Mouse (Mus musculus) midbrain, embryonic 10.5 days (tissue): ENCODE data around the gene Stn1. TPM values are rescaled to one million over a fixed set of nuclear protein-coding genes. Genes with fewer than 3 reads are reported as not detected.

Experiments
- DNase-seq: peaks from one replicate; pipeline ENCODE4 v3.0.0-alpha.2; 2017; ENCODE audit warnings: low spot score
- H3K27ac ChIP-seq: fragments of 300-500 bp; sonication (generic); replicated peaks from 2 replicates; pipeline ENCODE4 v1.5.1; 2016; ENCODE audit warnings: mild to moderate bottlenecking
- H3K27me3 ChIP-seq: fragments of 300-500 bp; sonication (generic); 2 replicates; pipeline ENCODE4 v1.6.1; 2016; ENCODE audit warnings: low read depth, mild to moderate bottlenecking; ENCODE audit not compliant: poor library complexity, severe bottlenecking
- H3K36me3 ChIP-seq: fragments of 300-500 bp; sonication (generic); 2 replicates; pipeline ENCODE4 v1.6.1; 2016; ENCODE audit warnings: mild to moderate bottlenecking, moderate library complexity
- H3K4me1 ChIP-seq: fragments of 300-500 bp; sonication (generic); 2 replicates; pipeline ENCODE4 v1.6.1; 2016
- H3K4me3 ChIP-seq: fragments of 300-500 bp; sonication (generic); 2 replicates; pipeline ENCODE4 v1.5.1; 2016; ENCODE audit warnings: mild to moderate bottlenecking, moderate library complexity
- H3K9me3 ChIP-seq: fragments of 300-500 bp; sonication (generic); replicated peaks from 2 replicates; pipeline ENCODE4 v1.6.1; 2016; ENCODE audit warnings: mild to moderate bottlenecking
- WGBS: fragments of 180-500 bp; shearing (Covaris S2); methylation state at CpG from one replicate; pipeline ENCODE4 v1.1.7; 2016; 5-methylcytosine and 5-hydroxymethylcytosine counted together
- polyA plus RNA-seq: library from polyadenylated mRNA; unstranded; fragments of >200 nt; fragmentation: Nextera tagmentation; extraction: Ambion mirVana; gene quantifications from 2 replicates; pipeline ENCODE4 v1.2.1, GENCODE M21; 2016

The Stn1 gene
- polyA plus RNA-seq, 1 experiment from 2014 or later = 63.4 TPM

GRCm38 (mm10) chr19:47483346-47483745 is 54.0 kb downstream of the Stn1 start:
- no peak overlapping the region for H3K27ac ChIP-seq
- no peak overlapping the region for H3K4me3 ChIP-seq
- peaks cover 5% of the 10 kb centered on the region; the same call in 1 of the 2 replicates for H3K9me3 ChIP-seq
- WGBS = 84% methylated on average over 3 of the region's 3 CpGs
- no peaks in the 10 kb centered on the region for H3K27me3 ChIP-seq
- H3K36me3 ChIP-seq = no peaks in the 10 kb centered on the region
- H3K4me1 ChIP-seq = peaks cover 11% of the 10 kb centered on the region
- no peak for DNase-seq

GRCm38 (mm10) chr19:47473453-47473852 is 63.9 kb downstream of the Stn1 start:
- Histone ChIP-seq H3K36me3 (no peaks in the 10 kb centered on the region), H3K27ac (peak overlapping the region; percentile 57; the same call in 1 of the 2 replicates), H3K27me3 (no peaks in the 10 kb centered on the region; the same call in 1 of the 2 replicates), H3K4me3 (no peak overlapping the region), H3K4me1 (peaks cover 14% of the 10 kb centered on the region), H3K9me3 (no peaks in the 10 kb centered on the region)
- 94% methylated on average over 3 of the region's 3 CpGs for WGBS
- DNase-seq = no peak

- Histone ChIP-seq H3K9me3 (no peaks in the 10 kb centered on the region), H3K27me3 (no peaks in the 10 kb centered on the region; the same call in 1 of the 2 replicates), H3K36me3 (no peaks in the 10 kb centered on the region), H3K27ac (peak overlapping the region; percentile 57; the same call in 1 of the 2 replicates), H3K4me1 (peaks cover 14% of the 10 kb centered on the region), H3K4me3 (no peak overlapping the region)
- WGBS = 73% methylated on average over 15 of the region's 15 CpGs
- no peak for DNase-seq
Observed at GRCm38 (mm10) chr19:47472881-47473400, 64.4 kb downstream of the Stn1 start.

- Histone ChIP-seq H3K27me3 (no peaks in the 10 kb centered on the region; the same call in 1 of the 2 replicates), H3K4me3 (no peak overlapping the region), H3K36me3 (no peaks in the 10 kb centered on the region), H3K4me1 (peaks cover 14% of the 10 kb centered on the region), H3K9me3 (no peaks in the 10 kb centered on the region), H3K27ac (no peak overlapping the region)
- DNase-seq = no peak
- WGBS = 81% methylated on average over 4 of the region's 4 CpGs
Observed at GRCm38 (mm10) chr19:47471808-47472207, 65.5 kb downstream of the Stn1 start.

GRCm38 (mm10) chr19:47468750-47469149 is 68.6 kb downstream of the Stn1 start:
- Histone ChIP-seq H3K27ac (no peak overlapping the region), H3K4me1 (peaks cover 29% of the 10 kb centered on the region), H3K27me3 (peaks cover 8% of the 10 kb centered on the region), H3K4me3 (no peak overlapping the region), H3K9me3 (no peaks in the 10 kb centered on the region), H3K36me3 (no peaks in the 10 kb centered on the region)
- WGBS = 84% methylated on average over 3 of the region's 3 CpGs
- DNase-seq = no peak

GRCm38 (mm10) chr19:47466775-47467174 is 70.5 kb downstream of the Stn1 start:
- Histone ChIP-seq H3K4me1 (peaks cover 34% of the 10 kb centered on the region), H3K4me3 (no peak overlapping the region), H3K27ac (no peak overlapping the region), H3K36me3 (0 out of 2 replicates have a peak, but pooled peaks cover 2% of the 10 kb centered on the region), H3K27me3 (peaks cover 19% of the 10 kb centered on the region), H3K9me3 (peaks cover 3% of the 10 kb centered on the region)
- WGBS = 73% methylated on average over 8 of the region's 8 CpGs
- DNase-seq = no peak

- 56% methylated on average over 9 of the region's 9 CpGs for WGBS
- no peak for DNase-seq
- Histone ChIP-seq H3K4me3 (no peak overlapping the region), H3K36me3 (0 out of 2 replicates have a peak, but pooled peaks cover 3% of the 10 kb centered on the region), H3K9me3 (peaks cover 5% of the 10 kb centered on the region), H3K27me3 (peaks cover 26% of the 10 kb centered on the region), H3K4me1 (peaks cover 38% of the 10 kb centered on the region), H3K27ac (peak overlapping the region; percentile 95)
Observed at GRCm38 (mm10) chr19:47465467-47465866, 71.8 kb downstream of the Stn1 start.

- H3K27me3 ChIP-seq = peaks cover 26% of the 10 kb centered on the region
- H3K27ac ChIP-seq = peak within 1 kb of the TSS; percentile 95
- H3K4me3 ChIP-seq = peak within 1 kb of the TSS; percentile 85
- H3K4me1 ChIP-seq = peaks cover 45% of the 10 kb centered on the region
- H3K9me3 ChIP-seq = peaks cover 5% of the 10 kb centered on the region
- WGBS = 3% methylated on average over 50 of the region's 70 CpGs
- peak; percentile 87 for DNase-seq
- H3K36me3 ChIP-seq = 0 out of 2 replicates have a peak, but pooled peaks cover 3% of the 10 kb centered on the region
Observed at GRCm38 (mm10) chr19:47464304-47465241, 72.7 kb downstream of the Stn1 start, which contains the start of gene Sh3pxd2a. TSS of gene Sh3pxd2a (minus strand) at chr19:47464401.

- Histone ChIP-seq H3K27me3 (peaks cover 32% of the 10 kb centered on the region), H3K4me3 (peak overlapping the region; percentile 85), H3K4me1 (peaks cover 46% of the 10 kb centered on the region), H3K9me3 (peaks cover 5% of the 10 kb centered on the region), H3K36me3 (0 out of 2 replicates have a peak, but pooled peaks cover 3% of the 10 kb centered on the region), H3K27ac (peak overlapping the region; percentile 95)
- DNase-seq = peak; percentile 80
- WGBS = under 1% methylated on average over 43 of the region's 46 CpGs
Observed at GRCm38 (mm10) chr19:47463636-47464303, 73.5 kb downstream of the Stn1 start.

- H3K27me3 ChIP-seq = peaks cover 32% of the 10 kb centered on the region
- H3K36me3 ChIP-seq = 0 out of 2 replicates have a peak, but pooled peaks cover 3% of the 10 kb centered on the region
- DNase-seq = peak; percentile 57
- H3K27ac ChIP-seq = peak overlapping the region; percentile 95
- peaks cover 51% of the 10 kb centered on the region for H3K4me1 ChIP-seq
- H3K9me3 ChIP-seq = peaks cover 5% of the 10 kb centered on the region
- peak overlapping the region; percentile 85 for H3K4me3 ChIP-seq
- under 1% methylated on average over 13 of the region's 13 CpGs for WGBS
Observed at GRCm38 (mm10) chr19:47463206-47463605, 74.1 kb downstream of the Stn1 start.

GRCm38 (mm10) chr19:47462725-47463124 is 74.6 kb downstream of the Stn1 start:
- Histone ChIP-seq H3K9me3 (peaks cover 5% of the 10 kb centered on the region), H3K36me3 (0 out of 2 replicates have a peak, but pooled peaks cover 3% of the 10 kb centered on the region), H3K4me3 (peak overlapping the region; percentile 85), H3K4me1 (peaks cover 56% of the 10 kb centered on the region), H3K27ac (no peak overlapping the region), H3K27me3 (peaks cover 32% of the 10 kb centered on the region)
- DNase-seq = no peak
- 14% methylated on average over 6 of the region's 6 CpGs for WGBS

- H3K4me3 ChIP-seq = no peak overlapping the region
- peaks cover 5% of the 10 kb centered on the region for H3K9me3 ChIP-seq
- WGBS = 95% methylated on average over 3 of the region's 3 CpGs
- H3K4me1 ChIP-seq = peaks cover 65% of the 10 kb centered on the region
- H3K36me3 ChIP-seq = 0 out of 2 replicates have a peak, but pooled peaks cover 3% of the 10 kb centered on the region
- DNase-seq = no peak
- H3K27ac ChIP-seq = no peak overlapping the region
- peaks cover 32% of the 10 kb centered on the region for H3K27me3 ChIP-seq
Observed at GRCm38 (mm10) chr19:47461838-47462237, 75.5 kb downstream of the Stn1 start.
